ENCODE assay signal across 12 mouse cellular contexts in the genomic region with DNA sequence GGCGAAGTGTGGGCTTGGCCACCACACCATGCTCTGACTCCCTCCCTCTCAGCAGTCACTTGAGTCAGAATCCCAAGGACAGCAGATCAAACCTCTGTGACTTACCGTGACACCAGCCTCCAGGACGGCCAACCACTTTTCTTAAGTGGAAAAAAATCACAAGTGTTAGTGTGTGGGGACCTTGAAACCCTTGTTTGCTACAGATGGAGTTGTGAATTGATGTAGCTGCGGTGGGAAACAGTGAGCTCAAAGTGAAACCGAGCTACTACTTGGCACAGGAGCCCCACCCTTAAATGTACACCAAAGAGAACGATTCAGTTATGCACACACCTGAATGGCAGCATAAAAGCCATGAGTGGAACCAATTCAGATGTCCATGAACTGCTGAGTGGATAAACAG. TPM values are rescaled to one million over a fixed set of nuclear protein-coding genes. Genes with fewer than 3 reads are reported as not detected.
"Had no signal": no experiment of that assay in that cellular context is flagged by ENCODE, and none has a peak within 500 bp of the region (broad histone marks: within the 10 kb centered on the region; RNA-seq: fewer than 3 reads in every experiment).

No protein-coding gene starts in this region.

- H3K4me3 ChIP-seq: limb, embryonic 12.5 days; liver, embryonic 15.5 days had no signal

- ATAC-seq: lung, postnatal 0 days had no signal

- H3K36me3 ChIP-seq: limb, embryonic 12.5 days; liver, embryonic 15.5 days had no signal

- H3K27me3 ChIP-seq: liver, embryonic 15.5 days had no signal

- H3K9ac ChIP-seq: limb, embryonic 12.5 days; liver, embryonic 15.5 days had no signal

- H3K27ac ChIP-seq: limb, embryonic 12.5 days; liver, embryonic 15.5 days had no signal

- H3K4me2 ChIP-seq: limb, embryonic 12.5 days; liver, embryonic 15.5 days had no signal

- DNase-seq: kidney, adult 8-10 months; kidney, postnatal 25 days; layer of hippocampus, postnatal 36 days; liver; lung, adult 2 months; lung, postnatal 36 days; midbrain, embryonic 14.5 days; right cerebral cortex, postnatal 14 days had no signal

- H3K9me3 ChIP-seq: limb, embryonic 12.5 days; liver, embryonic 15.5 days had no signal

RNA-seq across cellular contexts. Expression of a gene that starts 10.6 kb away (rescaled TPM):
- total RNA-seq: megakaryocyte progenitor cell, adult 5-6 weeks had no signal
